Mouse (Mus musculus) kidney, postnatal 36 days (tissue): ENCODE measurements around the gene Gng7.

Experiments used
- DNase-seq, 2 experiments: peaks; one replicate each; pipeline ENCODE4 v3.0.0; 2021 to 2022; ENCODE audit warnings: mixed read lengths in 2 of 2

Gene Gng7

GRCm38 (mm10) chr10:80942919-80943318 lies 71.8 kb downstream of the Gng7 start:
- DNase-seq = no peak

DNA sequence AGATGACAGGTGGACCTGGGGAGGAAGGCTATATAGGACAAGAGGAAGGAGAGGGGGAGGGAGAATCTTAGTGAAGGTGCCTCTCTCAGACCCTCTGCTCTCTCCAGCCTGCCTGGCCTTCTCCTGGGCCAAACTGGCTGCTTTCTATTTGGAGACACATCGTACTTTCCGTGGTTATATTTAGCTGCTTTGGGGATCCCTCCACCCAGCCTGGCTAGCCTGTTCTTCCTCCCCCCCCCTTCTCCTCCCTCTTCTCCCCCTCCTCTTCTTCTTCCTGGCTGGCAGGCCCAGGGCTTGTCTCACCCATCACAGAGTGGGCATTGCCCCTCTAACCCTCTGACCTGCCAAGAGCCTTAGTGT lies 73.8 kb downstream of the Gng7 start:
- peak in 1 of 2 experiments; percentile 49 for DNase-seq

- peak; percentile 86 to 93 for DNase-seq
Measured at GRCm38 (mm10) chr10:80940320-80940987, 74.3 kb downstream of the Gng7 start.

DNA sequence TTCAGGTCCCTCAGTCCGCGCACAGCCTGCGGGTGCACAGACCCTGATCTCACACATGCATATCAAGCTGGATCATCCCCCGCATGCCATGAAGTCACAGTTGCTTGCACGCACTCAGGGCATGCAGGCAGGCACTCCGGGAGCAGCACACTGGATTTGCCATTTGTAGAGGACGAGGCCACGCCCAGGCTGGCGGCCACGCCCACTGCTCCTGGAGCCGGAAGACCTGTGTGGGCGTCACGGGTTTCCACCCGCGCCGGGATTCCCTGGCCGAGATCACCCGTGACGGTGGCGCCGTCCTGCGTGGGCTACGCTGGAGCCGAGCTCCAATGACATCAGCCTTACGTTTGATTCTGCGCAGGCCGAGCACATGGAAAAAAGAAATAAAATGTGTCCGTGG lies 75.1 kb downstream of the Gng7 start:
- DNase-seq = peak; percentile 91 to 95

- DNase-seq = no peak
Measured at GRCm38 (mm10) chr10:80938831-80939550, 75.8 kb downstream of the Gng7 start.

GRCm38 (mm10) chr10:80937646-80938045 lies 77.1 kb downstream of the Gng7 start:
- peak; percentile 83 to 90 for DNase-seq

DNA sequence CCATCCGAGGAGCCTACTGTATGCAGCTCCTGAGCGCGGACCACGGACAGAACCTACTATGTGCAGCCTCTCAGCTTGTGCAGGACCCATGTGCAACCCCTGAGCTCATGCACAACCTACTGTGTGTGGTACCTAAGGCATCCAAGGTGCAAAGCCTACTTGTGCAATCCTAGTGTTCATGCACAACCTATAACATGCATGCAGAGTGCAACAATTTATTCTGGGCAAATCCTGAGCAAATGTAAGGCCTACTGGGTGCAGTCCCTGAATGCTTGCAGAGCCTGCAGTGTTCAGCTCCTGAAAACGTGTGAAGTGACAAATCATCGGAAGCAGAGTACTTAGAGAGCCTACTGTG lies 78.0 kb downstream of the Gng7 start:
- no peak for DNase-seq

DNA sequence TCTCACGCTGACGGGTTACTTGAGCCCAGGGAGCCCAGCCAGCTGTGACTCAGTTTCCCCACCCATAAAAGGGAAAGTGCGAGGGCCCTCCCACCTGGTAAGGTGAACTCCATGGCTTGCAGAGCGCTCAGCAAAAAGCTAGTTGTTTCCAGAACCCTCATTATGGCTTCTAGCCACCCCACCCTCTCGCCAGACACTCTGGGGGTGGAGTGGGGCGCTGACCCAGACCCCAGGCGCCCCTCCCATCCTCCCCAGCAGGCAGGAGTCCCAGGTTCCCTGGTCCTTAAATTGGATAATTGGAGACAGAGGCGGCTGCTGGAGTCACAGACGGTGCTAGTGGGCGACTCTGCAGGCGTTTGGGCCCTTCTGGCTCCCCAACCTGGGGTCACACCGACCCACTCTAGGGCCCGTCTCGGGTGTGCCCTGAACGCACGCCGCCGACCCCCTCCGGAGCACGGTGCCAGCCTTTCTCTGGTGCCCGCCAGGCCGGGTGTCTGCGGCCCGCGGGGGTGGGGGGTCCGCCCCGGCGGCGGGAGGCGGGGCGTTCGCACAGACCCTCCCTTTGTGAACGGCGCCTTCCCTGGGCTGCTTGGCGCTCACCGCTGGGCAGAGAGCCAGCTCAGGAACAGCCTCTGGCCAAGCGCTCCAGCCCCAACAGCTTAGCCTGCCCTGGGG lies 78.5 kb downstream of the Gng7 start:
- DNase-seq = peak; percentile 76 to 91

- DNase-seq = no peak
Measured at GRCm38 (mm10) chr10:80935698-80936097, 79.0 kb downstream of the Gng7 start.

GRCm38 (mm10) chr10:80935241-80935640 lies 79.5 kb downstream of the Gng7 start:
- no peak for DNase-seq

DNA sequence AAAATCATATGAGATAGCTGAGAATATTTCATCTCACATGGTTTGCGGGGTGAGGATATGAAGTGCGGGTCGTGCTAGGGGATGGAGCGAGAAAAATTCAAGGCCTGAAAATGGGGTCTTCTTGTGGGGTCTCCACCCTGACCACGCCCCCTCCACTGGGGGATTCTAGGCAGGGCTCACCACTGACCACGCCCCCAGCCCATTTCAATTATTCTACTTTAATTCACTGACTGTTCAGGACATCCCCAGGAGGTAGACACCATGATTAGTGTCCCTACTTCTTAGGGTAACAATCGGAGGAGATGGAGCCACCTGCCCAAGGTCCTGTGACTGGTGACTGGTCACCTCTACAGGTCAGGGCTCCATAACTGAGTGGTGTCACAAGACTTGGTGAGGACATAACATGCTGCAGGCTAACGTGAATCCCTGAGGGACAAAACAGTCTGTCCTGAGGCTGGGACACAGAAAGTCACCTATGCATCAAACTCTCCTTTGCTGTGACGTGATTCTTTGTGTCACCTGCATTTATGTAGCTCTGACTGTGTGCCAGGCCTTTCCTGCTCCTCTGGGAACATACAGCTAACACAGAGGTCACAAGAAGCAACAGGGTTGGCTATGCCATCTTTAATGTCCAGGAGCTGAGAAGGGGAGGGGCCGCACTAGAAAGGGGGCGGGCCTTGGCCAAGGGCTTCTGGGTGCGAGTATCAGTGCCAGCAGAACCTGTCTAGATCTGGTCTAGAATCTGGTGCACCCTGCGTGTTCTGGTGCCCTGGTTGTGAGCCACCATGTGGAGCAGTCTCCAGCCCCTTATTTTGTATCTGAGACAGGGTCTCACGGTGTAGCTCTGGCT lies 80.4 kb downstream of the Gng7 start:
- DNase-seq = no peak

- peak; percentile 53 to 56 for DNase-seq
Measured at GRCm38 (mm10) chr10:80933421-80933979, 81.2 kb downstream of the Gng7 start.

DNA sequence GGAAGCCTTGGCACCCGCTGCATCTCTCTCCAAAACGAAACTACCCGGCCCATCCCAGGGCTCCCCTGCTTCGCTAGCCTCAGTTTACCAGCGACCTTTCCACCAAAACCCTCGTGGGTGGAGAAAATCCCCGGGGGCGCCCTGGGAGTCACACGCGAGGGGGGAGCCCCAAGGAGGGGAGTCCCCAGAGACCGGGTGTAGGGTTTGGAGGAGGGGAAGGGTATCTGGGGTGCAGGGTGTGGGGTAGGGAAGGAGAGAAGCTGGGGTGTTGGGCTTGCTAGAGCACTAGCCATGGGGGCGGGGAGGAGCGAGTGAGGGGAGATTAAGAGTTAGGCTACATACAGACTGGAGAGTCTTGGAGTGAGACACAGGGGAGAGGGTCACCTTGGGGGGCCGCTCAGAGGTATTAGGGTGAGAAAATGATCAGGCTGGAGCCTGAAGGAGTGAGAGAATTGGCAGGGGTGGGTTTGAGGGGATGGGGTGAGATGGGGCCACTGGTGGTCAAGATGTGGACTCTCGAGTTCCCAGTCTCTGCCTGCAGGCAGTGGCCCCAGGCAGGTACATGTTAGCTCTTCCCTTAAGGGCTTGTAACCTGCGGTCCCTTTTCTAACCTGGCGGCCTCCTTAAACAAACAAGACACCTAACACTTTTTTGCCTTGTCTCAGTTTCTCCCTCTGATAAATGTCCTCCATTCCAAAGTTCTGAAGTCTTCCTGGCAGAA lies 81.9 kb downstream of the Gng7 start:
- DNase-seq = peak in 1 of 2 experiments; percentile 28

GRCm38 (mm10) chr10:80932206-80932605 lies 82.5 kb downstream of the Gng7 start:
- peak in 1 of 2 experiments; percentile 37 for DNase-seq

GRCm38 (mm10) chr10:80931695-80932094 lies 83.0 kb downstream of the Gng7 start:
- DNase-seq = no peak

- peak; percentile 53 to 61 for DNase-seq
Measured at GRCm38 (mm10) chr10:80931153-80931671, 83.5 kb downstream of the Gng7 start.

DNA sequence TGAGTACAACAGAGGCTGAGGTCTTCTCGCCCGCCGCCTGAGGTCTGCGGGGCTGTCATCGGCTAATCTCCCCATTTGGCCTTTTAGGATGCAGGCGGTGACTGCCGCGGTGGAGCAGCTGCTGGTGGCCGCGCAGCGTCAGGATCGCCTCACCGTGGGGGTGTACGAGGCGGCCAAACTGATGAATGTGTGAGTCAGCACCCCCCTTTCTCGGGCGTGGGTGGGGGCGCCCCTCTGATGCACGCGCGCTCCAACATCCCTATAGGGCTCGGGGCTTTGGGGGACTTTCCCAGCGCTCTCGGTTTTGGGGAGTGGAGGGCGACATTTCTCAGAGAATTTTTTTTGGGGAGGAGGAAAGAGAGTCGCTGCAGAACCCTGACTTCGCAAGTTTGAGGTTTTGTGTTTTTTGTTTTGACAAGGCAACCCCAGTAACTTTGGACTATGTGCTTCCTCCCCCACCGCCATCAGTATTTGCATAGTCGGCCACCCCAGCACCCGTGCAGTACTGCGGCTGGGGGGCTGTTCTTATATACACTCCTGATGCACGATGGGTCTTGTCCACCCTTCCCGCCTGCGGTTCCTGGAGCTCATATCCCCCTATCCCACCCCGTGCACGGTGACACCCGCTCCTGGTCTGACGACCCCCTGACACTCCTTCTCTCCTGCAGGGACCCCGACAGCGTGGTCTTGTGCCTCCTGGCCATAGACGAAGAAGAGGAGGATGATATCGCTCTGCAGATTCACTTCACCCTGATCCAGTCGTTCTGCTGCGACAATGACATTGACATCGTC lies 84.2 kb downstream of the Gng7 start:
- DNase-seq = no peak

GRCm38 (mm10) chr10:80929299-80930226 lies 85.2 kb downstream of the Gng7 start, which contains the start of gene Gadd45b:
Gene Gadd45b, plus strand, starts transcription at chr10:80930073.
- DNase-seq = peak; percentile 99

DNA sequence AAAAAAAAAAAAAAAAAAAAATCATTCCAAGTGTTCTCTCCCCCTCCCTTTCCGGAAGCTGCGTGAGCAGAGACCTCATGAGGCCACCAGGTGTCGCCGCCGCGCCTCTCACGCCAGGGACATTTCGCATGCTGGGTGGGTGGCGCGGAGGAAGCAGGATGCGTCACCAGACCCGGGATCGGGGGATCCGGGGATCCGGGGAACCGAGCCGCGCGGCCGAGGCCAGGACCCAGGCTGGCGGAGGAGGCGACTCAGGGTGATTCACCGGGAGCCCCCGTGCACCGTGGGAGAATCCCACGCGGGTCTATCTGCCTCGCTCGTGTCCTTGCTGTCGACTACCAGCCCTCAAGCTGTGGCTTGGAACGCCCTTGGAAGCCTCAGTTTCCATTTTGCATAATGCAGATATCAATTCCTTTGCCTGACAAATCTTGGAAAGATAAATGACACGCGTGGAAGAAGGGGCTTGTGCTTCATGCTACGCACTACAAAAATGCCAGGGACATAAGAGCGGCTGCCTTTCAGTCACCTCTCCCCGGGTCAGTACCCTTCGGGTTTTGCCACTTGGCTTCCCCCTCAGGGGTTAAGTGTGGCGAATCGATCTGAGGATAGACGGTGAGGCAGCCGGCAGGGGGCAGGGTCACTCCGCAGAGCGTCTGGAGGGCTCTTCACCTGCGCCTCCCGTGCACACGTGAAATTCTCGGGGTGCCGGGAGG lies 86.0 kb downstream of the Gng7 start:
- peak; percentile 90 to 95 for DNase-seq
